Mouse (Mus musculus) gonadal fat pad, adult 2 months (tissue): ENCODE measurements around the gene Olfr1136. TPM values are rescaled to one million over a fixed set of nuclear protein-coding genes. Genes with fewer than 3 reads are reported as not detected.

Experiments used
- DNase-seq: peaks from one replicate; pipeline ENCODE4 v3.0.0-alpha.2; 2012; ENCODE audit warnings: low read depth
- polyA plus RNA-seq: library from polyadenylated mRNA; depleted of rRNA; stranded (reverse); fragments of >200 nt; gene quantifications from 2 replicates; pipeline ENCODE4 v1.2.3, GENCODE M21; 2012; rRNA removed

Gene Olfr1136
- not detected in 2 replicates for polyA plus RNA-seq

- DNase-seq = no peak
Measured at GRCm38 (mm10) chr2:87693847-87694246, at the start of gene Olfr1136. Olfr1136 (minus strand) TSS chr2:87693947.

DNA sequence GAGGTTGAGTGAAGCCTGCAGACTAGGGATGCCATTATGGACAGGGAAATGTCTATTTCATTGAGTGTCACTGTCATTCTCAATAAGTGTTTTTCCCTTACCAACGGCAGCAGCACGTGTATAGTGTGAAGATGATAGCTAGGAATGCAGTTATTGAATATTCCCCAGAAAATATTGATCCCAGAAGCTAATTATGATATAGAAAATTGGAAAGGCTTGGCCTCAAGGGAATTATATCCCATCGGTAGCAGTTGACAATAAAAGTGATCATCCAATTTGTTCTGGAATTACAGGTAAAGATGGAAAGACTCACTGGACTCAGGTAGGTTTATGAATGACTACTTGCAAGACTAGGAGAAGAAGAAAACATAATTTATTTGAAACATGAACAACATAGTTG, 49.7 kb upstream of the Olfr1136 start, which contains the start of gene Olfr1140:
TSS of gene Olfr1140 (plus strand) at position 301 of the 400 bp plus-strand sequence.
- no peak for DNase-seq

DNA sequence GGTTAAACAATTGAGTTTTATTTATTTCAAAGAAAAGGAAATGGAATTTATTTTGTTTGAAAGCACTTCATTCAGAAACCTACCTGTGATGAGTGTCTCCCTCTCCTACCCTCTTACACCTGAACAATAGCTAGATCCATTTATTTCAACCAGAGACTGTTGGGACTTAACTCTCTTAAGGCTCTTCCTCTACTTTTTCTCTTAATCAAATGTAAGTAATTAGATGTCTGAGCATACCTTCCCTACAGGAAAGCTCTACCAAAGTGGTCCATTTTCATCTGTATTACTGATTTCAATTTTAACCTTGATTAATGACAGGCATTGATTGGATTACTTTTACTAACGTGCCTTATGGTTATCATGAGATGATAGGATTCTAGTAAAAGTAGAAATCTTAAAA, 46.1 kb upstream of the Olfr1136 start, which contains the start of gene Olfr1138:
TSS of gene Olfr1138 (minus strand) at position 101 of the 400 bp plus-strand sequence.
- no peak for DNase-seq

DNA sequence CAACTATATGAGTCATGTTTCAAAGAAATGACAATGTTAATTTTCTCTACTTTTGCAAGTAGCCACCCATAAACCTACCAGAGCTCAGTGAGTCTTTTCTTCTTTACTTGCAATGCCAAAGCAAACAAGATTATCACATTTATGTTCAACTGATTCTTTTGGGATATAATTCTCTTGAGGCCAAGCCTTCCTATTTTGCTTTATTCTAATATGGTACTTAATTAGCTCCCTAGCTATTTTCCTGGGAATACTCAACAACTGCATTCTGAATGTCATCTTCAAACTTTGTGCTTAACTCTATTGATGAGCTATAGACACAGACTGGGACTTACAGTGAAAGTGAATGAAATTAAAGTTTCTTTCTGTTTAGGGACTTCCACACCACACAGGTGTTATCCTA, 19.3 kb upstream of the Olfr1136 start, which contains the start of gene Olfr1137:
TSS of gene Olfr1137 (minus strand) at position 101 of the 400 bp plus-strand sequence.
- no peak for DNase-seq

- DNase-seq = no peak
Measured at GRCm38 (mm10) chr2:87673564-87673963, 20.2 kb downstream of the Olfr1136 start, which contains the start of gene Olfr1135. Olfr1135 (minus strand) TSS chr2:87673664.

DNA sequence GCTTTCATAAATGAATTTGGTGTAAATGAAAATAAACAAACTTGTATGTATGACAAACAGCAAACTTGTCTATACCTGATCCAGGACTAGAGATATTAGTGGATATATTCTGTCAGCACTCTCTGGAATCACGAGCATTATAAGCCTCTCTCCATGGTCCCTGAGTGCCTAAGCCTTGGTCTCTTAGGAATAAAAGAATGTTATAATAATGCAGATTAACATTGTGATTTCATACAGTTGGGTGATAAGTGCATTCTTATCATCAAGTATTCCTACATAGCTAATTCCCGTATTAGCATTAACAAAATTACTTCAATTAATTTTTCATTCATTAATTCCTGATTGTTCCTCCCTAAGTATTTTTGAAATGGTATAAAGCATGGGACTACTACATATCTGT, 35.4 kb downstream of the Olfr1136 start, which contains the start of gene Olfr1134:
TSS of gene Olfr1134 (minus strand) at position 101 of the 400 bp plus-strand sequence.
- no peak for DNase-seq

DNA sequence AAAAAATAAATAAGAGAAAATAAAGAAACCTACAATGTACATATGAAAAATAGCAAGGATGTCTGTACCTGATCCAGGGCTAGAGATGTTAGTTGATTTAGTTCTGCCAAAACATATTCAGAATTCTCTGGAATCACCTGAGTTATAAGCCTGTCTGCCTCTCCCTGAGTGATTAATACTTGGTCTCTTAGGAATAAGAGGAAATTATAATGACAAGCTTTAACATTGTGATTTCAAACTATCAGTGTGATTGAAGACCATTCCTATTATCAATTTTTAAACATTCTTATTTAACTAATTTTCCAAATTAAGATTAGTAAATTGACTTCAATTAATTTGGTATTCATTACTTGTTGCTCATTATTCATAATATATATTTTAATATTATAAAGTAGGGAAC, 46.5 kb downstream of the Olfr1136 start, which contains the start of gene Olfr1133:
TSS of gene Olfr1133 (minus strand) at position 101 of the 400 bp plus-strand sequence.
- no peak for DNase-seq

Other genes starting within 250 kb of the Olfr1136 start
- gene Olfr1126, start 240.0 kb downstream of the Olfr1136 start, polyA plus RNA-seq = not detected in 2 replicates
- not detected in 2 replicates for gene Pramel7, start 196.9 kb downstream of the Olfr1136 start, polyA plus RNA-seq
- gene Pramel6, start 187.4 kb downstream of the Olfr1136 start, polyA plus RNA-seq = not detected in 2 replicates
- gene Olfr153, start 162.2 kb downstream of the Olfr1136 start, polyA plus RNA-seq = not detected in 2 replicates
- gene Olfr1128, start 148.4 kb downstream of the Olfr1136 start, polyA plus RNA-seq = not detected in 2 replicates
- gene Olfr1129, start 120.0 kb downstream of the Olfr1136 start, polyA plus RNA-seq = not detected in 2 replicates
- not detected in 2 replicates for gene Olfr1130, start 87.7 kb downstream of the Olfr1136 start, polyA plus RNA-seq
- gene Olfr1131, start 66.8 kb downstream of the Olfr1136 start, polyA plus RNA-seq = not detected in 2 replicates
- not detected in 2 replicates for gene Olfr1132, start 56.4 kb downstream of the Olfr1136 start, polyA plus RNA-seq
- gene Olfr1133, start 46.6 kb downstream of the Olfr1136 start, polyA plus RNA-seq = not detected in 2 replicates
- not detected in 2 replicates for gene Olfr1134, start 35.5 kb downstream of the Olfr1136 start, polyA plus RNA-seq
- gene Olfr1135, start 20.3 kb downstream of the Olfr1136 start, polyA plus RNA-seq = not detected in 2 replicates
- not detected in 2 replicates for gene Olfr1137, start 19.2 kb upstream of the Olfr1136 start, polyA plus RNA-seq
- not detected in 2 replicates for gene Olfr1138, start 46.0 kb upstream of the Olfr1136 start, polyA plus RNA-seq
- not detected in 2 replicates for gene Olfr1140, start 49.8 kb upstream of the Olfr1136 start, polyA plus RNA-seq
- gene Olfr1141, start 60.0 kb upstream of the Olfr1136 start, polyA plus RNA-seq = not detected in 2 replicates
- gene Olfr152, start 85.5 kb upstream of the Olfr1136 start, polyA plus RNA-seq = not detected in 2 replicates
- gene Olfr1143, start 106.6 kb upstream of the Olfr1136 start, polyA plus RNA-seq = not detected in 2 replicates
- not detected in 2 replicates for gene Olfr1145, start 115.9 kb upstream of the Olfr1136 start, polyA plus RNA-seq
- not detected in 2 replicates for gene Olfr1148, start 136.6 kb upstream of the Olfr1136 start, polyA plus RNA-seq
- gene Olfr1150-ps1, start 150.0 kb upstream of the Olfr1136 start, polyA plus RNA-seq = not detected in 2 replicates
- not detected in 2 replicates for gene Olfr1151, start 161.9 kb upstream of the Olfr1136 start, polyA plus RNA-seq
- gene Olfr1152, start 172.5 kb upstream of the Olfr1136 start, polyA plus RNA-seq = not detected in 2 replicates
- gene Olfr1153, start 201.0 kb upstream of the Olfr1136 start, polyA plus RNA-seq = not detected in 2 replicates
- not detected in 2 replicates for gene Olfr1154, start 211.2 kb upstream of the Olfr1136 start, polyA plus RNA-seq